Mouse (Mus musculus): ENCODE results near the gene Krt10. TPM values are rescaled to one million over a fixed set of nuclear protein-coding genes. Genes with fewer than 3 reads are reported as not detected.

The Krt10 gene
- polyA plus RNA-seq, 1 experiment from 2014 or later = 24.6 TPM

DNA sequence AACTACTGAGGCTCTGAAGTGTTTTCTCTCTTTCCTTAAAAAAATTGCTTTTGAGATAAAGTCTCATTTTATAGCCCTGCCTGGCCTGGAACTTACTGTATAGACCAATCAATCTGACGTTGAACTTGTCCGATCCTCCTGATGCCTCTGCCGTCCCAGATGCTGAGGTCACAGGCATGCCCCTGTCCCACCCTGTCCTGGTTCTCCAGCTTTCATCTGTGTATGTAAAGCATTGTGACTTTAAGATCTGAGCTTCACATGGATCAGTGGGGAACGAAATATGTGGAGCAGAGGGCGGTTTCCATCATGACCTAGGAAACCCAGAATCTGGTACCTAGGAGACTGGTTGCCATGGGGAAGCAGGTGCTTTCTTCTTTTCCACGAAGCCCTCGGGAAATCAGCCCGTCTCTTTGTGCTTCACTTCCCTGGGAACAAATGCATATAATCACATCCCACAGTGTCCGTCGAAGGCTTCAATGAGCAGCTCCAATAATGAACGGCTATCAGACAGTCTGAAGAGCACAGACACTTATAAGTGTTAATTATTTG is 49.8 kb downstream of the Krt10 start:
- no peak for TF ChIP-seq CTCF (IDR thresholded peaks at IDR 0.05; ENCODE audit: low read depth)
- WGBS = 74% methylated on average over 11 of the region's 11 CpGs
- ATAC-seq (ENCODE audit: insufficient read depth) (no peak), DNase-seq (no peak)
- Histone ChIP-seq H3K9ac (no peak overlapping the region), H3K9me3 (ENCODE audit: low read depth, low read length) (no peaks in the 10 kb centered on the region), H3K4me3 (ENCODE audit: low read depth, low read length) (no peak overlapping the region), H3K4me1 (ENCODE audit: insufficient read depth) (no peaks in the 10 kb centered on the region), H3K4me2 (no peak overlapping the region), H3K36me3 (ENCODE audit: insufficient read depth) (no peaks in the 10 kb centered on the region), H3K27ac (ENCODE audit: low read depth) (no peak overlapping the region), H3K27me3 (ENCODE audit: insufficient read depth, low read length) (no peaks in the 10 kb centered on the region)

GRCm38 (mm10) chr11:99337866-99338265 is 51.3 kb downstream of the Krt10 start, which contains the start of gene Krt26:
TSS of gene Krt26 (minus strand) at chr11:99337966.
- Histone ChIP-seq H3K4me3 (ENCODE audit: low read depth, low read length) (no peak within 1 kb of the TSS), H3K27ac (ENCODE audit: low read depth) (no peak within 1 kb of the TSS), H3K4me1 (ENCODE audit: insufficient read depth) (no peaks in the 10 kb centered on the region), H3K4me2 (no peak within 1 kb of the TSS), H3K27me3 (ENCODE audit: insufficient read depth, low read length) (no peaks in the 10 kb centered on the region), H3K9me3 (ENCODE audit: low read depth, low read length) (no peaks in the 10 kb centered on the region), H3K36me3 (ENCODE audit: insufficient read depth) (no peaks in the 10 kb centered on the region), H3K9ac (no peak within 1 kb of the TSS)
- no peak for ATAC-seq (ENCODE audit: insufficient read depth)
- DNase-seq = no peak
- no peak for TF ChIP-seq CTCF (IDR thresholded peaks at IDR 0.05; ENCODE audit: low read depth)
- 91% methylated on average over 11 of the region's 11 CpGs for WGBS

Other genes starting within 250 kb of the Krt10 start
- gene Ccr7, start 234.3 kb downstream of the Krt10 start, polyA plus RNA-seq (2014; fragmentation: Nextera tagmentation; extraction: Ambion mirVana) = 0.30 and 0.45 TPM in 2 replicates
- 170 and 189 TPM in 2 replicates for gene Smarce1, start 158.3 kb downstream of the Krt10 start, polyA plus RNA-seq (2014; fragmentation: Nextera tagmentation; extraction: Ambion mirVana)
- 0.05 and 0.14 TPM in 2 replicates for gene Krt222, start 145.3 kb downstream of the Krt10 start, polyA plus RNA-seq (2014; fragmentation: Nextera tagmentation; extraction: Ambion mirVana)
- gene Krt24, start 104.1 kb downstream of the Krt10 start, polyA plus RNA-seq (2014; fragmentation: Nextera tagmentation; extraction: Ambion mirVana) = not detected in 2 replicates
- not detected in 2 replicates for gene Krt25, start 66.4 kb downstream of the Krt10 start, polyA plus RNA-seq (2014; fragmentation: Nextera tagmentation; extraction: Ambion mirVana)
- gene Krt26, start 51.4 kb downstream of the Krt10 start, polyA plus RNA-seq (2014; fragmentation: Nextera tagmentation; extraction: Ambion mirVana) = not detected in 2 replicates
- not detected in 2 replicates for gene Krt27, start 38.3 kb downstream of the Krt10 start, polyA plus RNA-seq (2014; fragmentation: Nextera tagmentation; extraction: Ambion mirVana)
- gene Krt28, start 14.5 kb downstream of the Krt10 start, polyA plus RNA-seq (2014; fragmentation: Nextera tagmentation; extraction: Ambion mirVana) = 0.29 TPM in 1 of 2 replicates, not detected in the other
- not detected in 2 replicates for gene Krt12, start 32.9 kb upstream of the Krt10 start, polyA plus RNA-seq (2014; fragmentation: Nextera tagmentation; extraction: Ambion mirVana)
- gene Krt20, start 48.8 kb upstream of the Krt10 start, polyA plus RNA-seq (2014; fragmentation: Nextera tagmentation; extraction: Ambion mirVana) = 0.28 and 0.42 TPM in 2 replicates
- gene Krt23, start 103.8 kb upstream of the Krt10 start, polyA plus RNA-seq (2014; fragmentation: Nextera tagmentation; extraction: Ambion mirVana) = 4.0 and 4.4 TPM in 2 replicates
- not detected in 2 replicates for gene Krt39, start 132.0 kb upstream of the Krt10 start, polyA plus RNA-seq (2014; fragmentation: Nextera tagmentation; extraction: Ambion mirVana)
- 0.17 TPM in 1 of 2 replicates, not detected in the other for gene Krt40, start 153.8 kb upstream of the Krt10 start, polyA plus RNA-seq (2014; fragmentation: Nextera tagmentation; extraction: Ambion mirVana)
- not detected in 2 replicates for gene Krtap3-3, start 161.5 kb upstream of the Krt10 start, polyA plus RNA-seq (2014; fragmentation: Nextera tagmentation; extraction: Ambion mirVana)
- gene Krtap3-2, start 167.5 kb upstream of the Krt10 start, polyA plus RNA-seq (2014; fragmentation: Nextera tagmentation; extraction: Ambion mirVana) = not detected in 2 replicates
- gene Gm11939, start 170.1 kb upstream of the Krt10 start, polyA plus RNA-seq (2014; fragmentation: Nextera tagmentation; extraction: Ambion mirVana) = not detected in 2 replicates
- not detected in 2 replicates for gene Krtap3-1, start 177.3 kb upstream of the Krt10 start, polyA plus RNA-seq (2014; fragmentation: Nextera tagmentation; extraction: Ambion mirVana)
- not detected in 2 replicates for gene Krtap1-5, start 191.7 kb upstream of the Krt10 start, polyA plus RNA-seq (2014; fragmentation: Nextera tagmentation; extraction: Ambion mirVana)
- not detected in 2 replicates for gene Krtap1-4, start 194.3 kb upstream of the Krt10 start, polyA plus RNA-seq (2014; fragmentation: Nextera tagmentation; extraction: Ambion mirVana)
- gene Krtap1-3, start 202.0 kb upstream of the Krt10 start, polyA plus RNA-seq (2014; fragmentation: Nextera tagmentation; extraction: Ambion mirVana) = not detected in 2 replicates
- not detected in 2 replicates for gene Krtap9-3, start 208.7 kb upstream of the Krt10 start, polyA plus RNA-seq (2014; fragmentation: Nextera tagmentation; extraction: Ambion mirVana)
- gene Gm11938, start 213.9 kb upstream of the Krt10 start, polyA plus RNA-seq (2014; fragmentation: Nextera tagmentation; extraction: Ambion mirVana) = not detected in 2 replicates
- gene Gm11937, start 220.8 kb upstream of the Krt10 start, polyA plus RNA-seq (2014; fragmentation: Nextera tagmentation; extraction: Ambion mirVana) = not detected in 2 replicates
- gene Krtap2-4, start 225.5 kb upstream of the Krt10 start, polyA plus RNA-seq (2014; fragmentation: Nextera tagmentation; extraction: Ambion mirVana) = not detected in 2 replicates
- gene Gm11562, start 231.1 kb upstream of the Krt10 start, polyA plus RNA-seq (2014; fragmentation: Nextera tagmentation; extraction: Ambion mirVana) = not detected in 2 replicates
- not detected in 2 replicates for gene Krtap4-1, start 238.9 kb upstream of the Krt10 start, polyA plus RNA-seq (2014; fragmentation: Nextera tagmentation; extraction: Ambion mirVana)
- gene Krtap4-2, start 245.7 kb upstream of the Krt10 start, polyA plus RNA-seq (2014; fragmentation: Nextera tagmentation; extraction: Ambion mirVana) = not detected in 2 replicates

Data from lung, embryonic 14.5 days (tissue).